Mouse (Mus musculus) heart, adult 9 months (tissue): ENCODE measurements at regions not wholly inside any gene's neighbourhood (a gene's known extent, or its start where the extent isn't known, plus 50 kb on each side); places are given as distances from the start of the nearest gene placed in this dataset.

ENCODE experiments used
- DNase-seq, 2 experiments: peaks; one replicate each; pipeline ENCODE4 v3.0.0; 2022; ENCODE audit warnings: low spot score in 2 of 2

GRCm38 (mm10) chr13:113736468-113736867 lies 57.8 kb upstream of the Arl15 start:
- no peak for DNase-seq

- no peak for DNase-seq
Measured at GRCm38 (mm10) chr13:113735611-113736285, 58.6 kb upstream of the Arl15 start.

- DNase-seq = no peak
Measured at GRCm38 (mm10) chr13:113734134-113734794, 60.0 kb upstream of the Arl15 start.

- DNase-seq = no peak
Measured at GRCm38 (mm10) chr13:113733734-113734133, 60.6 kb upstream of the Arl15 start.

- DNase-seq = peak in 1 of 2 experiments; percentile 8
Measured at GRCm38 (mm10) chr13:113730776-113731400, 63.4 kb upstream of the Arl15 start.

- DNase-seq = peak; percentile 73 to 86
Measured at GRCm38 (mm10) chr13:113730062-113730775, 64.1 kb upstream of the Arl15 start.

GRCm38 (mm10) chr13:113729574-113729973 lies 64.7 kb upstream of the Arl15 start:
- DNase-seq = no peak

GRCm38 (mm10) chr13:113728111-113728510 lies 64.6 kb upstream of the Hspb3 start:
- peak; percentile 27 to 32 for DNase-seq

GRCm38 (mm10) chr13:113724881-113725837 lies 61.7 kb upstream of the Hspb3 start:
- no peak for DNase-seq

GRCm38 (mm10) chr13:113715231-113715630 lies 51.8 kb upstream of the Hspb3 start:
- no peak for DNase-seq

GRCm38 (mm10) chr13:113713844-113714243 lies 50.4 kb upstream of the Hspb3 start:
- DNase-seq = no peak
